In genomic region chr8:106927247-106927646, GRCm38 (mm10) we compare ENCODE assay signal across 9 mouse cellular contexts. TPM values are rescaled to one million over a fixed set of nuclear protein-coding genes. Genes with fewer than 3 reads are reported as not detected.
DNase-seq lines count a peak whose midpoint lies in the region; ATAC-seq and TF ChIP-seq lines count a peak whose summit lies in the region.
"Had no signal": no experiment of that assay in that cellular context is flagged by ENCODE, and none has a peak within 500 bp of the region (broad histone marks: within the 10 kb centered on the region; RNA-seq: fewer than 3 reads in every experiment).

No protein-coding gene starts in this region.

- ATAC-seq in kidney, embryonic 16.5 days (ENCODE audit: low FRiP score, low TSS enrichment), result peak; percentile 57; the same call in 1 of the 2 replicates
- no peak for ATAC-seq in Patski
- peak; percentile 63; the same call in 1 of the 2 replicates for ATAC-seq in neutrophil, adult 5-6 weeks (ENCODE audit: extremely low read depth, insufficient number of reproducible peaks, low FRiP score, poor library complexity, severe bottlenecking)
- ATAC-seq in forebrain, embryonic 15.5 days (replicated peaks), result no peak
- ATAC-seq in hindbrain, embryonic 12.5 days (ENCODE audit: low FRiP score), result no peak

- no peak overlapping the region for H3K4me3 ChIP-seq in kidney, embryonic 16.5 days (ENCODE audit: low read length)
- H3K4me3 ChIP-seq in forebrain, embryonic 15.5 days, result no peak overlapping the region
- H3K4me3 ChIP-seq in hindbrain, embryonic 12.5 days, result no peak overlapping the region
- H3K4me3 ChIP-seq: limb, embryonic 15.5 days had no signal

- in situ Hi-C loops in Patski (cut with MboI; ENCODE audit: low pct_unique_long_range_greater_than_20kb), result no loop called here

- H3K9me3 ChIP-seq in kidney, embryonic 16.5 days (ENCODE audit: low read length), result no peaks in the 10 kb centered on the region
- H3K9me3 ChIP-seq in forebrain, embryonic 15.5 days, result no peaks in the 10 kb centered on the region
- no peaks in the 10 kb centered on the region for H3K9me3 ChIP-seq in hindbrain, embryonic 12.5 days (replicated peaks)
- H3K9me3 ChIP-seq: limb, embryonic 15.5 days had no signal

- H3K4me2 ChIP-seq in kidney, embryonic 16.5 days (replicated peaks; ENCODE audit: low read depth, low read length), result no peak overlapping the region
- H3K4me2 ChIP-seq in forebrain, embryonic 15.5 days (replicated peaks), result no peak overlapping the region
- no peak overlapping the region for H3K4me2 ChIP-seq in hindbrain, embryonic 12.5 days (replicated peaks)
- H3K4me2 ChIP-seq: limb, embryonic 15.5 days had no signal

- peaks cover 13% of the 10 kb centered on the region for H3K36me3 ChIP-seq in kidney, embryonic 16.5 days (ENCODE audit: insufficient read depth, low read length)
- peaks cover 6% of the 10 kb centered on the region for H3K36me3 ChIP-seq in forebrain, embryonic 15.5 days
- peaks cover 12% of the 10 kb centered on the region for H3K36me3 ChIP-seq in hindbrain, embryonic 12.5 days

- 48% methylated on average over 4 of the region's 4 CpGs for WGBS in kidney, embryonic 16.5 days
- WGBS in forebrain, embryonic 15.5 days, result 50% methylated on average over 4 of the region's 4 CpGs
- 55% methylated on average over 4 of the region's 4 CpGs for WGBS in hindbrain, embryonic 12.5 days

- no peak for DNase-seq in kidney, adult 11 months
- DNase-seq in Patski (ENCODE audit: low read depth, low spot score), result no peak
- peak; percentile 41 for DNase-seq in kidney, postnatal 14 days
- no peak for DNase-seq in layer of hippocampus, adult 11-12 months (ENCODE audit: low spot score)

- H3K27me3 ChIP-seq in kidney, embryonic 16.5 days (ENCODE audit: insufficient read depth, low read length), result no peaks in the 10 kb centered on the region
- H3K27me3 ChIP-seq in Patski, result no peaks in the 10 kb centered on the region
- H3K27me3 ChIP-seq in forebrain, embryonic 15.5 days, result 0 out of 2 replicates have a peak, but pooled peaks cover 8% of the 10 kb centered on the region
- H3K27me3 ChIP-seq in hindbrain, embryonic 12.5 days, result peaks cover 4% of the 10 kb centered on the region; the same call in 1 of the 2 replicates
- H3K27me3 ChIP-seq: limb, embryonic 15.5 days had no signal

- H3K4me1 ChIP-seq in kidney, embryonic 16.5 days (ENCODE audit: insufficient read depth, low read length), result 0 out of 2 replicates have a peak, but pooled peaks cover 4% of the 10 kb centered on the region
- H3K4me1 ChIP-seq in forebrain, embryonic 15.5 days, result peaks cover under 1% of the 10 kb centered on the region
- peaks cover 1% of the 10 kb centered on the region; the same call in 1 of the 2 replicates for H3K4me1 ChIP-seq in hindbrain, embryonic 12.5 days

- POLR2A ChIA-PET in Patski (lab: Charles Lee), result no interaction called here

- no peak overlapping the region for H3K9ac ChIP-seq in kidney, embryonic 16.5 days (replicated peaks; ENCODE audit: low read length)
- H3K9ac ChIP-seq in forebrain, embryonic 15.5 days (replicated peaks), result no peak overlapping the region
- no peak overlapping the region for H3K9ac ChIP-seq in hindbrain, embryonic 12.5 days
- H3K9ac ChIP-seq: limb, embryonic 15.5 days had no signal

- no peak overlapping the region for H3K27ac ChIP-seq in kidney, embryonic 16.5 days (ENCODE audit: low read length)
- H3K27ac ChIP-seq in forebrain, embryonic 15.5 days (replicated peaks), result no peak overlapping the region
- H3K27ac ChIP-seq in hindbrain, embryonic 12.5 days, result no peak overlapping the region
- H3K27ac ChIP-seq: limb, embryonic 15.5 days had no signal

- CTCF ChIA-PET in Patski (lab: Charles Lee), result no interaction called here

- peak; percentile 51 for TF ChIP-seq CTCF in Patski (IDR thresholded peaks at IDR 0.05)

RNA-seq across cellular contexts. Expression of gene Sntb2, which starts 8.3 kb away (rescaled TPM):
- 12.2 and 15.9 TPM in 2 replicates for polyA plus RNA-seq in kidney, embryonic 16.5 days (2015; fragmentation: Nextera tagmentation; extraction: Ambion mirVana)
- polyA plus RNA-seq in Patski (2021), result 33.4 TPM
- total RNA-seq in neutrophil, adult 5-6 weeks (2017), result 19.8 and 25.8 TPM in 2 replicates
- polyA plus RNA-seq in forebrain, embryonic 15.5 days (2015; fragmentation: Nextera tagmentation; extraction: Ambion mirVana), result 3.7 and 4.3 TPM in 2 replicates
- polyA plus RNA-seq in hindbrain, embryonic 12.5 days (2016; fragmentation: Nextera tagmentation; extraction: Ambion mirVana), result 11.5 and 11.9 TPM in 2 replicates

RNA-seq across cellular contexts. Expression of gene Utp4, which starts 33.8 kb away (rescaled TPM):
- polyA plus RNA-seq in kidney, embryonic 16.5 days (2015; fragmentation: Nextera tagmentation; extraction: Ambion mirVana), result 84.3 and 91.4 TPM in 2 replicates
- 47.0 TPM for polyA plus RNA-seq in Patski (2021)
- total RNA-seq in neutrophil, adult 5-6 weeks (2017), result 13.8 TPM in 2 replicates
- polyA plus RNA-seq in forebrain, embryonic 15.5 days (2015; fragmentation: Nextera tagmentation; extraction: Ambion mirVana), result 49.1 and 49.4 TPM in 2 replicates
- polyA plus RNA-seq in hindbrain, embryonic 12.5 days (2016; fragmentation: Nextera tagmentation; extraction: Ambion mirVana), result 49.0 TPM in 2 replicates

RNA-seq across cellular contexts. Expression of gene Has3, which starts 57.2 kb away (rescaled TPM):
- 1.5 and 1.6 TPM in 2 replicates for polyA plus RNA-seq in kidney, embryonic 16.5 days (2015; fragmentation: Nextera tagmentation; extraction: Ambion mirVana)
- 0.78 TPM for polyA plus RNA-seq in Patski (2021)
- 0.23 and 0.49 TPM in 2 replicates for total RNA-seq in neutrophil, adult 5-6 weeks (2017)
- 0.89 and 0.95 TPM in 2 replicates for polyA plus RNA-seq in forebrain, embryonic 15.5 days (2015; fragmentation: Nextera tagmentation; extraction: Ambion mirVana)
- polyA plus RNA-seq in hindbrain, embryonic 12.5 days (2016; fragmentation: Nextera tagmentation; extraction: Ambion mirVana), result 0.22 and 0.27 TPM in 2 replicates

Comparison
In these comparisons a context has a peak if more than half of its experiments do, and no peak if none do; other contexts are left out.
1. ATAC-seq: peak in kidney, embryonic 16.5 days (single experiment) and neutrophil, adult 5-6 weeks (single experiment); none in Patski (single experiment), forebrain, embryonic 15.5 days (single experiment) and hindbrain, embryonic 12.5 days (single experiment).